Mouse (Mus musculus) neural tube, embryonic 13.5 days (tissue): Measurements from ENCODE around the gene Btbd9. TPM values are rescaled to one million over a fixed set of nuclear protein-coding genes. Genes with fewer than 3 reads are reported as not detected.

Experiments
- ATAC-seq: fragments of 200-750 bp; cut with Nextera tagmentation; 2 replicates; pipeline ENCODE4 v1.8.0; 2017; ENCODE audit warnings: low read depth, mild to moderate bottlenecking, moderate TSS enrichment, moderate library complexity
- H3K27ac ChIP-seq: fragments of 300-500 bp; sonication (generic); replicated peaks from 2 replicates; pipeline ENCODE4 v1.5.1; 2015; ENCODE audit warnings: moderate library complexity, mild to moderate bottlenecking, inconsistent platforms
- H3K27me3 ChIP-seq: fragments of 300-500 bp; sonication (generic); 2 replicates; pipeline ENCODE4 v1.6.1; 2015; ENCODE audit warnings: mild to moderate bottlenecking, inconsistent platforms
- H3K36me3 ChIP-seq: fragments of 300-500 bp; sonication (generic); 2 replicates; pipeline ENCODE4 v1.6.1; 2015; ENCODE audit warnings: mild to moderate bottlenecking, inconsistent platforms
- H3K4me1 ChIP-seq: fragments of 300-500 bp; sonication (generic); replicated peaks from 2 replicates; pipeline ENCODE4 v1.6.1; 2015; ENCODE audit warnings: inconsistent platforms
- H3K4me2 ChIP-seq: fragments of 300-500 bp; sonication (generic); 2 replicates; pipeline ENCODE4 v1.6.1; 2015; ENCODE audit warnings: inconsistent platforms, mild to moderate bottlenecking, moderate library complexity
- H3K4me3 ChIP-seq: fragments of 300-500 bp; sonication (generic); 2 replicates; pipeline ENCODE4 v1.5.1; 2015; ENCODE audit warnings: mild to moderate bottlenecking, inconsistent platforms
- H3K9ac ChIP-seq: fragments of 300-500 bp; sonication (generic); 2 replicates; pipeline ENCODE4 v1.6.1; 2015; ENCODE audit warnings: moderate library complexity, mild to moderate bottlenecking, inconsistent platforms
- H3K9me3 ChIP-seq: fragments of 300-500 bp; sonication (generic); 2 replicates; pipeline ENCODE4 v1.6.1; 2016; ENCODE audit warnings: inconsistent platforms
- WGBS: fragments of 180-500 bp; shearing (Covaris S2); methylation state at CpG from one replicate; pipeline ENCODE4 v1.1.7; 2015; 5-methylcytosine and 5-hydroxymethylcytosine counted together
- polyA plus RNA-seq: library from polyadenylated mRNA; unstranded; fragments of >200 nt; fragmentation: Nextera tagmentation; extraction: Ambion mirVana; gene quantifications from 2 replicates; pipeline ENCODE4 v1.2.1, GENCODE M21; 2015

The Btbd9 gene
- polyA plus RNA-seq, 1 experiment from 2014 or later: 122 TPM

GRCm38 (mm10) chr17:30484446-30485066, 91.7 kb downstream of the Btbd9 start:
- H3K27ac ChIP-seq: no peak overlapping the region
- peaks cover 4% of the 10 kb centered on the region; the same call in 1 of the 2 replicates for H3K36me3 ChIP-seq
- ATAC-seq: no peak
- no peak overlapping the region for H3K4me3 ChIP-seq
- H3K9ac ChIP-seq: no peak overlapping the region
- H3K4me2 ChIP-seq: no peak overlapping the region
- H3K9me3 ChIP-seq: no peaks in the 10 kb centered on the region
- no peaks in the 10 kb centered on the region for H3K27me3 ChIP-seq
- 89% methylated on average over 1 of the region's 1 CpGs for WGBS
- no peaks in the 10 kb centered on the region; the same call in 1 of the 2 replicates for H3K4me1 ChIP-seq

- Histone ChIP-seq H3K4me1 (no peaks in the 10 kb centered on the region), H3K27me3 (no peaks in the 10 kb centered on the region), H3K4me3 (no peak overlapping the region), H3K4me2 (no peak overlapping the region), H3K36me3 (peaks cover 4% of the 10 kb centered on the region; the same call in 1 of the 2 replicates), H3K27ac (no peak overlapping the region), H3K9ac (no peak overlapping the region), H3K9me3 (no peaks in the 10 kb centered on the region)
- 97% methylated on average over 6 of the region's 6 CpGs for WGBS
- ATAC-seq: no peak
These were observed 94.5 kb downstream of the Btbd9 start for GRCm38 (mm10) chr17:30481766-30482165.

DNA sequence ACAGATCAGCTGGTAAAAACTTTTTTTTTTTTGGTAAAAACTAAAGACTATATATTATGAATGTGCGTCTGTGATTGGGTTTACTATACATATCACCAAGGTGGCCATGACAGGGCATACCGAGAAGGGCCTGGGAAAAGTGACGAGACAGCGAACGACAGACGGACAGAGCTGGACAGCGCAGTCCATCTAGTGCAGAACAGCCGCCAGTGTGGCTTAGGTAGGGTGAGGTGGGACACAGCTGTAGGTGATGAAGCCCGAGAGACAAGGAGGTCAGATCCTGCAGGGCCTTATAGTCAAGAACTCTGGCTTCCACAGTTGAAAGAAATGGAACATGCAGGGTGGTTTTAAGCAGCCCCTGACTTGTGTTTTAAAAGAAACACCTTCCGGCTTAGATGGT, 94.9 kb downstream of the Btbd9 start:
- H3K9me3 ChIP-seq: no peaks in the 10 kb centered on the region
- peaks cover 4% of the 10 kb centered on the region; the same call in 1 of the 2 replicates for H3K36me3 ChIP-seq
- no peak overlapping the region for H3K27ac ChIP-seq
- H3K4me1 ChIP-seq: no peaks in the 10 kb centered on the region
- no peak overlapping the region for H3K4me2 ChIP-seq
- no peak overlapping the region for H3K9ac ChIP-seq
- WGBS: 93% methylated on average over 10 of the region's 10 CpGs
- ATAC-seq: no peak
- no peaks in the 10 kb centered on the region for H3K27me3 ChIP-seq
- no peak overlapping the region for H3K4me3 ChIP-seq

GRCm38 (mm10) chr17:30480381-30480780, 95.9 kb downstream of the Btbd9 start:
- no peaks in the 10 kb centered on the region for H3K27me3 ChIP-seq
- no peaks in the 10 kb centered on the region for H3K4me1 ChIP-seq
- H3K4me3 ChIP-seq: no peak overlapping the region
- whole genome bisulfite sequencing: 91% methylated on average over 8 of the region's 8 CpGs
- H3K27ac ChIP-seq: no peak overlapping the region
- H3K9me3 ChIP-seq: no peaks in the 10 kb centered on the region
- H3K4me2 ChIP-seq: no peak overlapping the region
- H3K36me3 ChIP-seq: peaks cover 4% of the 10 kb centered on the region; the same call in 1 of the 2 replicates
- ATAC-seq: no peak
- H3K9ac ChIP-seq: no peak overlapping the region

DNA sequence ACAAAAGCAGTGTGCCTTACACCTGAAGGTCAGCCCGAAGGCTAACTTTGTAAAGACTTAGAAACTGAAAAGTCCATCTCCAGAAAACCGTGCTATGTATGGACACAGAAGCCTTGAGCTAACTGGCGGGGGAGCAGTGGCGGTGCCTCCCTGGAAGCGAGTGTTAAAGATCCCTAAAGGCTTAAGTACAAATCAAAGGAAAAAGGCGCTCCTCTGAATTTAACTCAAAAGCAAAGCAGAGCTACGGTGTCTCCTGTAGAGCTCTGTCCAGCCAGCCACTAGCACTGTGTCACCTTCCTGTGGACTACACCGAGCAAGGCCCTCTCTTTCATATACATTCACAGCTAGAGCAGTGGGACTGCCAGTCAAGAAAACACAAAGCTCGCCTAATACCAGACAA, 98.1 kb downstream of the Btbd9 start:
- Histone ChIP-seq H3K9me3 (no peaks in the 10 kb centered on the region), H3K9ac (no peak overlapping the region), H3K4me1 (no peaks in the 10 kb centered on the region), H3K36me3 (no peaks in the 10 kb centered on the region), H3K4me3 (no peak overlapping the region), H3K27ac (0 out of 2 replicates have a peak overlapping the region, but pooled peaks have one; percentile 20), H3K27me3 (no peaks in the 10 kb centered on the region), H3K4me2 (no peak overlapping the region)
- ATAC-seq: no peak
- 77% methylated on average over 9 of the region's 9 CpGs for WGBS

- H3K9ac ChIP-seq: no peak overlapping the region
- no peaks in the 10 kb centered on the region for H3K27me3 ChIP-seq
- WGBS: 64% methylated on average over 2 of the region's 2 CpGs
- peaks cover 16% of the 10 kb centered on the region for H3K4me1 ChIP-seq
- ATAC-seq: no peak
- no peaks in the 10 kb centered on the region for H3K36me3 ChIP-seq
- no peak overlapping the region for H3K4me2 ChIP-seq
- no peak overlapping the region for H3K27ac ChIP-seq
- no peaks in the 10 kb centered on the region for H3K9me3 ChIP-seq
- no peak overlapping the region for H3K4me3 ChIP-seq
These were observed 101.7 kb downstream of the Btbd9 start for GRCm38 (mm10) chr17:30474561-30474960.

DNA sequence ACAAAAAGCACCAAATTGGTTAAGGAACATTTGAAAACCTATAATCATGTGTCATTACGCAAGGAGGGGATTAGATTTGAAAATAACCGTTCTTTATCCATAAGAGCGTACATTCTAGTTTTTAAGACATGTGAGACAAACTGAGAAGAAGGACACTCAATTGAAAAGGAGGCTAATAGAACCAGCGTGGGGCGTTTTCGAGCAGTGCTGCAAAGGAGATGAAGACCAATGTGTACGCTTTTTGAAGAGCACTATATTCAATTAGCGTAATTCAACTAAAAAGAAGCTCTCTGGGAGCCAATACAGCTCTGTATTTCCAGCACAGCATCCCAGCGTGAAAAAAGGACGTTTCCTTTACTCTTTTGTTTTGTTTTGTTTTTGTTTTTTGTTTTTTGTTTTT, 103.5 kb downstream of the Btbd9 start:
- peaks cover 30% of the 10 kb centered on the region for H3K4me1 ChIP-seq
- H3K27ac ChIP-seq: no peak overlapping the region
- H3K4me3 ChIP-seq: no peak overlapping the region
- no peaks in the 10 kb centered on the region for H3K27me3 ChIP-seq
- no peak overlapping the region for H3K9ac ChIP-seq
- 91% methylated on average over 10 of the region's 10 CpGs for WGBS
- H3K4me2 ChIP-seq: no peak overlapping the region
- no peaks in the 10 kb centered on the region for H3K36me3 ChIP-seq
- no peak for ATAC-seq
- no peaks in the 10 kb centered on the region for H3K9me3 ChIP-seq

DNA sequence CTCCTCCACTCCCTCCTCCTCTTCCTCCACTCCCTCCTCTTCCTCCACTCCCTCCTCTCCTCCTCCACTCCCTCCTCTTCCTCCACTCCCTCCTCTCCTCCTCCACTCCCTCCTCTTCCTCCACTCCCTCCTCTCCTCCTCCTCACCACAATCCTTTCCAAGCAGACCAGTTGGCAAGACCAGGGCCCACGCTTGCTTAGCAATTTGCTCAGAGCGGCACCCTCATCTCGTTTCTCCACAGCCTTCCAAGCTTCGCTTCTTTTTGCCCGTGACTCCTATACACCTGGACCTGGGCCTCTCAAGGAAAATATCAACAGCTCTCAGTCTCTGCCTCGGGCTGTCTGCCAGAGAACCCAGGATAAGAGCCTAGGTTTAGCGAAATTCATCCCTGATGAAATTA, 104.8 kb downstream of the Btbd9 start:
- Histone ChIP-seq H3K4me1 (peaks cover 34% of the 10 kb centered on the region), H3K9me3 (no peaks in the 10 kb centered on the region), H3K9ac (no peak overlapping the region), H3K36me3 (no peaks in the 10 kb centered on the region), H3K4me3 (no peak overlapping the region), H3K27me3 (no peaks in the 10 kb centered on the region), H3K4me2 (no peak overlapping the region), H3K27ac (no peak overlapping the region)
- no peak for ATAC-seq
- WGBS: 82% methylated on average over 7 of the region's 7 CpGs

DNA sequence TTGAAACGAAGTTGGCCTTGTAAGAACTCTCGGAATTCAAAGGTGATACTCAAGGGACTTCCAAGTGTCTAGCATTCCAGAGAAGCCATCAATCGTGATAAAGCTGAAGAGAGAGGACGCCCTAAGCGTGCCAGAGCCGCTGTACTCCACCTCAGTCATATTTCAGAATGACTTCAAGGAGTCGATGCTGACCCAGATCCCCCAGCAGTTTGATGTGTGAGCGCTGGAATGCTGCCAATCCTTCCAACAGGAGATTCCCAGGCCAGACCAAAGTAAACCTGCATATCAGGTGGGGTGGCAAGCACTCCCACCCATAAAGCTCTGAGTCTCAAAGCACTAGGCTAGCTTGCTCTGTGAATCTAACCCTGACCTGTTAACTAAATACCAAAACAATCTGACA, 105.5 kb downstream of the Btbd9 start:
- Histone ChIP-seq H3K4me1 (peaks cover 34% of the 10 kb centered on the region), H3K9me3 (no peaks in the 10 kb centered on the region), H3K27me3 (no peaks in the 10 kb centered on the region), H3K4me2 (no peak overlapping the region), H3K9ac (no peak overlapping the region), H3K36me3 (no peaks in the 10 kb centered on the region), H3K27ac (peak overlapping the region; percentile 23; the same call in 1 of the 2 replicates), H3K4me3 (no peak overlapping the region)
- no peak for ATAC-seq
- WGBS: 54% methylated on average over 8 of the region's 8 CpGs

DNA sequence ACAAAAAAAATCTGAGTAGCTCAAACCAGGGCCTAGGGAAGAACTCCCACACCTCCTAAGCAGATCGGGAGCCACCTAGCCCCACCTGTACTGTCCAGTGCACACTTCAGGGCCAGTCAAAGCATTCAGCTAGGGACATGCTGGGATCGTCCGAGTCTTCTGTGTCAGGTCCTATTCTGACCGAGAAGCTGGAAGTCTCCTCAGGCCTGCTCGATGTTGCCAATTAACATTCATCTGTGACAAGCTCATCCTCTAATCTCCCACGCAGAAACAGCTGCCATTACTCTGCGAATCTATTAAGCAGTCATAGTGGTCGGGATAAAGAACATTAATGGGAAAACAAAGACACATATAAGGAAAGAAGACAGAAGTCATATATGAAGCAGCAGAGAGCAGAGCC, 106.0 kb downstream of the Btbd9 start:
- H3K9me3 ChIP-seq: no peaks in the 10 kb centered on the region
- no peaks in the 10 kb centered on the region for H3K27me3 ChIP-seq
- H3K4me1 ChIP-seq: peaks cover 34% of the 10 kb centered on the region
- H3K9ac ChIP-seq: no peak overlapping the region
- no peak for ATAC-seq
- H3K4me2 ChIP-seq: no peak overlapping the region
- H3K36me3 ChIP-seq: no peaks in the 10 kb centered on the region
- H3K27ac ChIP-seq: peak overlapping the region; percentile 23; the same call in 1 of the 2 replicates
- no peak overlapping the region for H3K4me3 ChIP-seq
- 47% methylated on average over 8 of the region's 8 CpGs for WGBS

- Histone ChIP-seq H3K27me3 (0 out of 2 replicates have a peak, but pooled peaks cover 3% of the 10 kb centered on the region), H3K4me1 (peaks cover 34% of the 10 kb centered on the region), H3K27ac (no peak overlapping the region), H3K9ac (no peak overlapping the region), H3K4me3 (no peak overlapping the region), H3K4me2 (no peak overlapping the region), H3K36me3 (no peaks in the 10 kb centered on the region), H3K9me3 (no peaks in the 10 kb centered on the region)
- no peak for ATAC-seq
- 83% methylated on average over 10 of the region's 10 CpGs for WGBS
These were observed 106.7 kb downstream of the Btbd9 start for GRCm38 (mm10) chr17:30469511-30470076.

DNA sequence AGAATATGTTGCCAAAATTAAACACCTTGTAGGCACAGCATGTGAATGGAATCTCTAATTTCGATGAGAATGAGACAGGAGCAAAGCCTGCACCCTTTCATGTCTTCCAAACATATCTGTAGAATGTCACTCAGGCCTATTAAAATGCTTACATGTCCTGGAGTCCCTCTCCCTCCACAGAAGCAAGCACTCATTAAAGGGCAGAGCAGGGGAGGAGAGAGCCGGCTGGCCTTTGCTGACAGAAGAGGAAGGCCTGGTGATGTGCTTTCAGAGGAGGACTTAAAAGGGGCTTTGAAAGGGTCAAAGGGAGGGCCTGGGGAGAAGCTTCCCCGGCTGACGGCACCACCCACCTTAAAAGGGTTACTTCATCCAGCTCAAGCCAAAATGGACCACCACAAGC, 107.9 kb downstream of the Btbd9 start:
- peaks cover 46% of the 10 kb centered on the region for H3K4me1 ChIP-seq
- H3K27me3 ChIP-seq: 0 out of 2 replicates have a peak, but pooled peaks cover 3% of the 10 kb centered on the region
- no peak overlapping the region for H3K9ac ChIP-seq
- ATAC-seq: no peak
- 0 out of 2 replicates have a peak overlapping the region, but pooled peaks have one; percentile 42 for H3K27ac ChIP-seq
- 20% methylated on average over 4 of the region's 4 CpGs for WGBS
- no peaks in the 10 kb centered on the region for H3K36me3 ChIP-seq
- no peaks in the 10 kb centered on the region for H3K9me3 ChIP-seq
- H3K4me3 ChIP-seq: no peak overlapping the region
- H3K4me2 ChIP-seq: no peak overlapping the region
